Comparison of ENCODE assay signal across 10 mouse cellular contexts in the genomic region with DNA sequence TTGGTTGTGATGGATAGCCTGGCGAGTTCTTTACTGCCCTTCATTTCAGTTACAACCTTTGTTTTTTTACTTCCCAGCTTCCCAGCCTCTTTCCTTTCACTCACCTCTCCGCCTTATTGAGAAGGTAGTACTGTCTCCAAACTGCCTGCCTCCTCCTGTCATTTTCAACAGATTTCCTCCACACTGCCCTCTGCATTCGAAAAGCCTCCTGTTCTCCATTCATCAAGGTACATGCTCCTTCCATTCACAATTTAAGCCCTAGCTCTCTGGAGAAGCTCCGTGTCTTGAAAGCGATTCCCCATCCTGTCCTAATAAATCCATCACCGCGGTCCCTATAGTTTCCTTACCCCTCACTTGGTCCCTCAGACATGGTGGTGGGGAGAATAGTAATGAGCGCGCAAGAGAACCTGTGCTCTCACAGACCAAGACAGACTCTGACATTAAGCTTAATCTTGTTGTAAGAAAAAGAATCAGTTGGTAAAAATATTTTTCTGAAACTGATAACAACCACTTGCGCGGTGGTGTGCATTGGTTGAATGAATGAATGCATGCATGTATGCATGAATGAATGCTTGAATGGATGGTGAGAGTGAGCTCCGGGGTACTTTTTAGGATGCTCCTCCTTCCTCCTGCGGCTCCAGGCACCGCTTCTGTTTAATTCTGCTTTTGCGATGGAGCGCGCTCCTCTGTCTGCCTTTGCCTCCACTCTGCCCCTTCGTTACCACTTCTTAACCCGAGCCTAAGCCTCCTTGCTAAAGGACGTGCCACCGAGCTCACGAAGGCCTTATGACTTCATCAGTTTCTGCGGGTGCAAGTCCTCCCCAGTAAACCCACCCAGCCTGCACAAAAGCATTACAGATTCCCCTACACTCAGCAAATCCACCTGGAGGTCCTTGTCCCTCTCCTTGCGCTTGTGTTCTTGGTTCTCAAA. TPM values are rescaled to one million over a fixed set of nuclear protein-coding genes. Genes with fewer than 3 reads are reported as not detected.
DNase-seq lines count a peak whose midpoint lies in the region; ATAC-seq lines count a peak whose summit lies in the region.
"Had no signal": no experiment of that assay in that cellular context is flagged by ENCODE, and none has a peak within 500 bp of the region (broad histone marks: within the 10 kb centered on the region; RNA-seq: fewer than 3 reads in every experiment).

No protein-coding gene starts in this region.

- DNase-seq in kidney, adult 9 months = no peak
- peak; percentile 5 for DNase-seq in embryo, embryonic 11.5 days (ENCODE audit: low read depth, low spot score)
- peak; percentile 17 for DNase-seq in hindbrain, embryonic 10.5 days (ENCODE audit: low spot score)
- peak; percentile 92 for DNase-seq in midbrain, embryonic 11.5 days (ENCODE audit: low spot score, missing footprints)
- no peak for DNase-seq in gastrocnemius, postnatal 25 days
- no peak for DNase-seq in ovary, postnatal 10 days (ENCODE audit: low spot score)

- H3K4me1 ChIP-seq in kidney, embryonic 15.5 days = peaks cover 18% of the 10 kb centered on the region
- H3K4me1 ChIP-seq in hindbrain, embryonic 10.5 days (replicated peaks) = peaks cover 15% of the 10 kb centered on the region
- peaks cover 2% of the 10 kb centered on the region; the same call in 1 of the 2 replicates for H3K4me1 ChIP-seq in midbrain, embryonic 11.5 days (ENCODE audit: control insufficient read depth, insufficient read depth, low read length)

- H3K9me3 ChIP-seq in kidney, embryonic 15.5 days (replicated peaks) = no peaks in the 10 kb centered on the region
- H3K9me3 ChIP-seq in hindbrain, embryonic 10.5 days = no peaks in the 10 kb centered on the region
- no peaks in the 10 kb centered on the region for H3K9me3 ChIP-seq in midbrain, embryonic 11.5 days (ENCODE audit: control insufficient read depth, low read length)

- peak overlapping the region; percentile 47 for H3K4me3 ChIP-seq in kidney, embryonic 15.5 days (replicated peaks)
- peak overlapping the region; percentile 58 for H3K4me3 ChIP-seq in hindbrain, embryonic 10.5 days
- peak overlapping the region; percentile 49 for H3K4me3 ChIP-seq in midbrain, embryonic 11.5 days (ENCODE audit: low read depth, low read length)

- H3K4me2 ChIP-seq in kidney, embryonic 15.5 days = peak overlapping the region; percentile 78
- peak overlapping the region; percentile 87 for H3K4me2 ChIP-seq in midbrain, embryonic 11.5 days

- H3K9ac ChIP-seq in kidney, embryonic 15.5 days = 0 out of 2 replicates have a peak overlapping the region, but pooled peaks have one; percentile 14
- H3K9ac ChIP-seq in midbrain, embryonic 11.5 days (ENCODE audit: low read length) = peak overlapping the region; percentile 55

- H3K36me3 ChIP-seq in kidney, embryonic 15.5 days = no peaks in the 10 kb centered on the region
- no peaks in the 10 kb centered on the region for H3K36me3 ChIP-seq in hindbrain, embryonic 10.5 days
- H3K36me3 ChIP-seq in midbrain, embryonic 11.5 days (ENCODE audit: control insufficient read depth, insufficient read depth, low read length) = no peaks in the 10 kb centered on the region

- 6% methylated on average over 24 of the region's 24 CpGs for WGBS in kidney, embryonic 15.5 days
- WGBS in hindbrain, embryonic 10.5 days = 6% methylated on average over 24 of the region's 24 CpGs
- WGBS in midbrain, embryonic 11.5 days = 5% methylated on average over 24 of the region's 24 CpGs

- H3K27ac ChIP-seq in kidney, embryonic 15.5 days = no peak overlapping the region
- no peak overlapping the region for H3K27ac ChIP-seq in hindbrain, embryonic 10.5 days
- H3K27ac ChIP-seq in midbrain, embryonic 11.5 days (ENCODE audit: low read depth, low read length) = no peak overlapping the region

- ATAC-seq in kidney, embryonic 15.5 days (replicated peaks; ENCODE audit: low FRiP score) = no peak
- ATAC-seq in midbrain, embryonic 11.5 days (ENCODE audit: low FRiP score) = peak; percentile 43; the same call in 1 of the 2 replicates
- no peak for ATAC-seq in erythroid progenitor cell, adult 5-6 weeks (replicated peaks; ENCODE audit: low FRiP score, poor library complexity, severe bottlenecking)
- ATAC-seq: Patski had no signal

- H3K27me3 ChIP-seq in kidney, embryonic 15.5 days = peaks cover 37% of the 10 kb centered on the region
- H3K27me3 ChIP-seq in hindbrain, embryonic 10.5 days (ENCODE audit: insufficient read depth, poor library complexity, severe bottlenecking) = peaks cover 45% of the 10 kb centered on the region
- H3K27me3 ChIP-seq in midbrain, embryonic 11.5 days (ENCODE audit: control insufficient read depth, insufficient read depth, low read length) = peaks cover 4% of the 10 kb centered on the region; the same call in 1 of the 2 replicates

RNA-seq across cellular contexts. Expression of a gene that starts 1.3 kb away (rescaled TPM):
- 0.32 and 0.35 TPM in 2 replicates for polyA plus RNA-seq in kidney, embryonic 15.5 days (2015; fragmentation: Nextera tagmentation; extraction: Ambion mirVana)
- polyA plus RNA-seq in hindbrain, embryonic 10.5 days (2016; fragmentation: Nextera tagmentation; extraction: Ambion mirVana) = 0.39 and 0.46 TPM in 2 replicates
- 0.50 and 0.52 TPM in 2 replicates for polyA plus RNA-seq in midbrain, embryonic 11.5 days (2014; fragmentation: Nextera tagmentation; extraction: Ambion mirVana)
- not detected for total RNA-seq in gastrocnemius, postnatal 25 days (2021)
- total RNA-seq in erythroid progenitor cell, adult 5-6 weeks (2015; ENCODE audit: low replicate concordance) = not detected in 2 replicates
- not detected in 2 replicates for total RNA-seq in erythroid progenitor cell, adult 5-6 weeks (2017; ENCODE audit: low replicate concordance)
- polyA plus RNA-seq: Patski; testis, adult 2 months had no signal

Comparison
In these comparisons a context has a peak if more than half of its experiments do, and no peak if none do; other contexts are left out.
1. DNase-seq: peak in embryo, embryonic 11.5 days (single experiment), hindbrain, embryonic 10.5 days (single experiment) and midbrain, embryonic 11.5 days (single experiment); none in kidney, adult 9 months (single experiment), gastrocnemius, postnatal 25 days (single experiment) and ovary, postnatal 10 days (single experiment).
2. Peak in every context shown above with its lines, with median percentiles within 50 percentile points of each other: H3K4me3 ChIP-seq.